Mouse (Mus musculus): Measurements from ENCODE around the gene Epha5. TPM values are rescaled to one million over a fixed set of nuclear protein-coding genes. Genes with fewer than 3 reads are reported as not detected.

Epha5 gene
- polyA plus RNA-seq, 1 experiment from 2014 or later, result not detected

DNA sequence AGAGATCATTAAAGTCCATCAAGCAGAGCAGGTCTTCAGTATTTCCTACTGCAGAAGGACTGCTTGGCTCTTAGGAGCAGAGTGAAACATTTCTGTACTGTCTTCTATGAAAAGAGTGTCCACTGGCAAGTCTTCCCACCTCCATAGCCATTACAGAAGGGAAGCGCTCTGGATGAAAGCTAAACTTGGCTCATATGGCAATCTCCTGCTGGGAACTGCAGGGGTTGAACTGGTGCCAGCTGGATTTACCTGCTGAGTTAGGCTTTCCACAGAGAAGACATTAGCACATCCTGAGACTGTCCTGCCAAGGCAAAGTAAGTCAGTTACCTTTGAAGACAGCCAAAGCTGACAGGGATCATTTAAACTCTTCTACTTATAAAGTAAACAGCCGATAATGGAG lies 8.8 kb downstream of the Epha5 start:
- no peaks in the 10 kb centered on the region for H3K9me3 ChIP-seq (replicated peaks; ENCODE audit: control insufficient read depth, low read length)
- H3K4me1 ChIP-seq (ENCODE audit: control insufficient read depth, low read depth, low read length), result no peaks in the 10 kb centered on the region
- ATAC-seq (ENCODE audit: low read depth), result no peak
- no peak overlapping the region for H3K27ac ChIP-seq (ENCODE audit: low read length)
- H3K4me3 ChIP-seq (ENCODE audit: low read depth, low read length), result no peak overlapping the region
- no peaks in the 10 kb centered on the region for H3K27me3 ChIP-seq (ENCODE audit: control insufficient read depth, insufficient read depth, low read depth, low read length)
- WGBS (ENCODE audit: insufficient replicate concordance), result 49% methylated on average over 2 of the region's 2 CpGs
- H3K9ac ChIP-seq (ENCODE audit: low read depth, low read length), result no peak overlapping the region
- H3K36me3 ChIP-seq (ENCODE audit: control insufficient read depth, insufficient read depth), result no peaks in the 10 kb centered on the region
- H3K4me2 ChIP-seq (ENCODE audit: low read depth, low read length), result no peak overlapping the region

DNA sequence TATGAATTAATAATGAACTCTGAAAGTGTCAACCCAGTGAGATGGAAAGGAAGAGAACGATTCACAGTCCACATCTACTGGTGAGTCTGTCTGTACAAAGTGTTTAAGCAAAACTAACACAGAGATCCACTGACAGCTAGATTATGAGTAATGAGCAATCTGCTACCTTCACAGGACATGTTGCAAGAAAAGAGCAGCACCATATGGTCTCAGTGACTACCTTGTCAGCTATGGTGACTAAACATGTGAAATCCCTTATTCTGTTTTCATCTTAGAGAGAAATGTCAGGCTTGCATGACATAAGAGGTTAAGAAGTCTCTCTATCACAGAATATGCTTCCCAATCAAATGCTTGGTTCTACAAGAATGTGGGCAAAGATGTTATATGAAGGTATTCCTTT lies 20.1 kb downstream of the Epha5 start:
- H3K4me3 ChIP-seq (ENCODE audit: low read depth, low read length), result no peak overlapping the region
- H3K27ac ChIP-seq (ENCODE audit: low read length), result no peak overlapping the region
- no peaks in the 10 kb centered on the region for H3K4me1 ChIP-seq (ENCODE audit: control insufficient read depth, low read depth, low read length)
- ATAC-seq (ENCODE audit: low read depth), result no peak
- H3K4me2 ChIP-seq (ENCODE audit: low read depth, low read length), result no peak overlapping the region
- no peaks in the 10 kb centered on the region for H3K36me3 ChIP-seq (ENCODE audit: control insufficient read depth, insufficient read depth)
- 60% methylated on average over 1 of the region's 1 CpGs for WGBS (ENCODE audit: insufficient replicate concordance)
- no peaks in the 10 kb centered on the region for H3K27me3 ChIP-seq (ENCODE audit: control insufficient read depth, insufficient read depth, low read depth, low read length)
- H3K9ac ChIP-seq (ENCODE audit: low read depth, low read length), result no peak overlapping the region
- H3K9me3 ChIP-seq (replicated peaks; ENCODE audit: control insufficient read depth, low read length), result no peaks in the 10 kb centered on the region

DNA sequence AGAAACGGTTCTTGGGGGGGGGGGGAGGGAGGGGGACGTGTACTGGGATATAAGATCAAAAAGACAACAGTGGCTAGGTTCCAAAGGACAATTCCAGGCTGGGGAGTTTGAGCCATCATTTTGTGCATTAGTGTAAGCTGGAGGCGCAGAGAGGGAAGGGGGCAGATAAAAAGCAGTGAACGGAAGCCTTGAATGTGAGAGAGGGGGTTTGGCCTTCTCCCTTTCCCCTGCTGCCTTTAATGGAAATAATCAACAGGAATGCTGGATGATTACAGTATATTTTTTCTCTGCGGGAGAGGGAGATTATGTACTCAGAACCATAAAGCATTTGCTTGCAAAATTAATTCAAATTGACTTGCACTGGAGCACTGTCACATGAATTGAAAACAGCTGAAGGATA lies 51.8 kb downstream of the Epha5 start:
- H3K9ac ChIP-seq (ENCODE audit: low read depth, low read length), result no peak overlapping the region
- H3K27me3 ChIP-seq (ENCODE audit: control insufficient read depth, insufficient read depth, low read depth, low read length), result no peaks in the 10 kb centered on the region
- H3K9me3 ChIP-seq (replicated peaks; ENCODE audit: control insufficient read depth, low read length), result no peaks in the 10 kb centered on the region
- no peak overlapping the region for H3K4me2 ChIP-seq (ENCODE audit: low read depth, low read length)
- H3K36me3 ChIP-seq (ENCODE audit: control insufficient read depth, insufficient read depth), result no peaks in the 10 kb centered on the region
- no peak overlapping the region for H3K27ac ChIP-seq (ENCODE audit: low read length)
- no peak overlapping the region for H3K4me3 ChIP-seq (ENCODE audit: low read depth, low read length)
- no peaks in the 10 kb centered on the region for H3K4me1 ChIP-seq (ENCODE audit: control insufficient read depth, low read depth, low read length)
- no peak for ATAC-seq (ENCODE audit: low read depth)
- WGBS (ENCODE audit: insufficient replicate concordance), result 50% methylated on average over 5 of the region's 5 CpGs

DNA sequence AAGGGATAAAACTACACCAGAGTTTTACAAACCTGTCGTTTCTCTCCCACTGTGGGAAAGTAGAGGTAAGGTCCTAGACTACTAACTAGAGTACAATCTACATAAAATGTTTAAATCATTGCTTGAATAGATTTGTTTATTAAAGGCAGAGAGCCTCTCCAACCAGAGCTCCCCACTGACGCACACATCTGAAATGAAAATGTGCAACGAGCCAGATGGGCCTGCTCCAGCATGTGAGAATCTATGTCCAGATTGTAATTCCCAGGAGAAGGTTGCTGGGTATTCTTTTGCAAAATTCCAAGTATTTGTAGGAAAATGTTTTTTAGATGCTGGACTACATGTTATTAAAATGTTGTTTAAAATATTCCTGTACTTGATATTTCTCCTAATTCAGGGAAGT lies 57.8 kb downstream of the Epha5 start:
- no peak overlapping the region for H3K27ac ChIP-seq (ENCODE audit: low read length)
- H3K4me3 ChIP-seq (ENCODE audit: low read depth, low read length), result no peak overlapping the region
- no peak overlapping the region for H3K4me2 ChIP-seq (ENCODE audit: low read depth, low read length)
- no peaks in the 10 kb centered on the region for H3K4me1 ChIP-seq (ENCODE audit: control insufficient read depth, low read depth, low read length)
- 73% methylated on average over 3 of the region's 3 CpGs for WGBS (ENCODE audit: insufficient replicate concordance)
- H3K27me3 ChIP-seq (ENCODE audit: control insufficient read depth, insufficient read depth, low read depth, low read length), result no peaks in the 10 kb centered on the region
- H3K9me3 ChIP-seq (replicated peaks; ENCODE audit: control insufficient read depth, low read length), result no peaks in the 10 kb centered on the region
- no peaks in the 10 kb centered on the region for H3K36me3 ChIP-seq (ENCODE audit: control insufficient read depth, insufficient read depth)
- H3K9ac ChIP-seq (ENCODE audit: low read depth, low read length), result no peak overlapping the region
- ATAC-seq (ENCODE audit: low read depth), result no peak

DNA sequence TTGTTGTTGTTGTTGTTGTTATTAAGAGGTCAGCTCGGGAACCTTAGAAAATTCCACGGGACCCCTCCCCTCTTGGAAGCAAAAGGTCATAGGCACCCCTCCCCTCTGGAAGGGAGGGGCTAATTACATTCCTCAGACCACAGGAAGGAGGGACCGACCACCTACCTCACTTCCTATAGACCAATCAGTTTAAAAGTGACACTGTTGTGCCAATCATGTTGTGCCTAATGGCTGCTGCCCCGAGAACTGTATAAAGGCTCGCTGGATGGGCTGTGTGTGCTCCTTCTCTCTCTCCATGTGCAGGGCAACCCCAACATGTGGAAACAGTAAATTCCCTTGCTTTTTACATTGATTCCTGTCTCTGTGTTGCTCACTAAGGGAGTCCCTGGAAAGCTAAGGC lies 64.1 kb downstream of the Epha5 start:
- Histone ChIP-seq H3K36me3 (ENCODE audit: control insufficient read depth, insufficient read depth) (no peaks in the 10 kb centered on the region), H3K9ac (ENCODE audit: low read depth, low read length) (no peak overlapping the region), H3K4me1 (ENCODE audit: control insufficient read depth, low read depth, low read length) (no peaks in the 10 kb centered on the region), H3K9me3 (replicated peaks; ENCODE audit: control insufficient read depth, low read length) (no peaks in the 10 kb centered on the region), H3K27ac (ENCODE audit: low read length) (no peak overlapping the region), H3K27me3 (ENCODE audit: control insufficient read depth, insufficient read depth, low read depth, low read length) (no peaks in the 10 kb centered on the region), H3K4me2 (ENCODE audit: low read depth, low read length) (no peak overlapping the region), H3K4me3 (ENCODE audit: low read depth, low read length) (no peak overlapping the region)
- ATAC-seq (ENCODE audit: low read depth), result no peak
- 60% methylated on average over 5 of the region's 5 CpGs for WGBS (ENCODE audit: insufficient replicate concordance)

DNA sequence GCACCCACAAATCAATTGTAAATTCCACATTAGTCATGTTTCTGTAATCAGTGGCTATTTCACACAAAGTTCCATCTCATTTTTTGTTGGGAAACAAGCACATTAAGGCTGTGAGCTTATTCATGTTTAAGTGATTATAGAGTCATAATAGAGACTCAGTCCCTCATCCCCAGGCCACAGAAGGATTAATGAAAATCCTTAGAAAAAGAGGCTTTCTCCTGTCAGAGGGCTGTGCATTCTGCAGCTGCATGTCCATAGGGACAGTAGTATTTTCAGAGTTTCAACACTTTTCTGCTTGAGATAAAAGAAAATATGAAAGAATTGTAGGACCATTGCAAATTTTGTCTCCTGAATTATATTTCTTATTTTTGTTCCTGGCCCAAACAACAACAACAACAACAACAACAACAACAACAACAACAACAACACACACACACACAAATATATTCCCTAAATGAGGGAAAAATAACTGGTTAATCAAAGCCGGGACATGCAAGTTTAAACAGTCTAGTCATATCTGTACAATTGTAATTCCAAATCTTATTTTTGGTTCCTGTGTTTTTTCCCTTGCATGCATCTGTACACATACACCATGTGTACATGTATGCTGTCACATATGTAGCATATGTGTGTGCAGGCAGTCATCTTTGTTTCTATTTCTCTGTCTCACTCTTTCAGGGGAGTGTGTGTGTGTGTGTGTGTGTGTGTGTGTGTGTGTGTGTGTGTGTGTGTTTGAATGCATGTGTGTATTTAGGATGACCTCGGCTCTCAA lies 70.3 kb downstream of the Epha5 start:
- H3K4me2 ChIP-seq (ENCODE audit: low read depth, low read length), result no peak overlapping the region
- no peaks in the 10 kb centered on the region for H3K27me3 ChIP-seq (ENCODE audit: control insufficient read depth, insufficient read depth, low read depth, low read length)
- H3K4me3 ChIP-seq (ENCODE audit: low read depth, low read length), result no peak overlapping the region
- no peak overlapping the region for H3K9ac ChIP-seq (ENCODE audit: low read depth, low read length)
- no peak overlapping the region for H3K27ac ChIP-seq (ENCODE audit: low read length)
- H3K36me3 ChIP-seq (ENCODE audit: control insufficient read depth, insufficient read depth), result no peaks in the 10 kb centered on the region
- H3K9me3 ChIP-seq (replicated peaks; ENCODE audit: control insufficient read depth, low read length), result no peaks in the 10 kb centered on the region
- 50% methylated on average over 2 of the region's 2 CpGs for WGBS (ENCODE audit: insufficient replicate concordance)
- H3K4me1 ChIP-seq (ENCODE audit: control insufficient read depth, low read depth, low read length), result no peaks in the 10 kb centered on the region
- ATAC-seq (ENCODE audit: low read depth), result no peak

DNA sequence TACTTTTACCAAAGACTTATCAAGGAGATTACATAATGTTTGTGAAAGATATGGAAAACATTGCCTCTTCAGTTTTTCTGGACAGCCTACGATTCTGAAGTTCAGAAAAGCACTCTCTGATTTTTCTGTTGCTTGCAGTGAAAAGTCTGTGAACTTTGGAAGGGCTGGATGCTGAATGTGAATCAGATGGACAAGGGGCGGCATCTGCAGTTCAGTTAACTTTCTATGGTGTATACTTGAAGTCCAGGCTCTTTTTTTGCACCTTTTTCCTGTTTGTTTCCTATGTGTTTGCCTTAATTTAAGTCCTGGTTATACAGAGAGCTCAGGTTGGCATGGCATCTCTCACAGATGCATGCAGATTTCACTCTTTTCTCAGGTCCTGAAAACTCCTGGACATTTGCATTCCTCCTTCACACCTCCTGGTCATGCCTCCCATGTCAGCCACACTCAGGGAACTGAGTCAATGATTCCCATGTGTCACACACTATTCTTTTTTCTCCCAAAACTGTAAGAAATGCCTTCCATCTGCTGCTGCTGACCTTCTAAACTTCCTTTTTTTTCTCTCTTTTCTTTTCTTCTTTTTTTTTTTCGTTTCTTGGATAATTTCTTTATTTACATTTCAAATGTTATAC lies 81.2 kb downstream of the Epha5 start:
- H3K4me2 ChIP-seq (ENCODE audit: low read depth, low read length), result no peak overlapping the region
- 43% methylated on average over 3 of the region's 3 CpGs for WGBS (ENCODE audit: insufficient replicate concordance)
- H3K27me3 ChIP-seq (ENCODE audit: control insufficient read depth, insufficient read depth, low read depth, low read length), result no peaks in the 10 kb centered on the region
- no peak for ATAC-seq (ENCODE audit: low read depth)
- H3K27ac ChIP-seq (ENCODE audit: low read length), result no peak overlapping the region
- H3K4me1 ChIP-seq (ENCODE audit: control insufficient read depth, low read depth, low read length), result no peaks in the 10 kb centered on the region
- no peaks in the 10 kb centered on the region for H3K36me3 ChIP-seq (ENCODE audit: control insufficient read depth, insufficient read depth)
- no peaks in the 10 kb centered on the region for H3K9me3 ChIP-seq (replicated peaks; ENCODE audit: control insufficient read depth, low read length)
- H3K9ac ChIP-seq (ENCODE audit: low read depth, low read length), result no peak overlapping the region
- H3K4me3 ChIP-seq (ENCODE audit: low read depth, low read length), result no peak overlapping the region

DNA sequence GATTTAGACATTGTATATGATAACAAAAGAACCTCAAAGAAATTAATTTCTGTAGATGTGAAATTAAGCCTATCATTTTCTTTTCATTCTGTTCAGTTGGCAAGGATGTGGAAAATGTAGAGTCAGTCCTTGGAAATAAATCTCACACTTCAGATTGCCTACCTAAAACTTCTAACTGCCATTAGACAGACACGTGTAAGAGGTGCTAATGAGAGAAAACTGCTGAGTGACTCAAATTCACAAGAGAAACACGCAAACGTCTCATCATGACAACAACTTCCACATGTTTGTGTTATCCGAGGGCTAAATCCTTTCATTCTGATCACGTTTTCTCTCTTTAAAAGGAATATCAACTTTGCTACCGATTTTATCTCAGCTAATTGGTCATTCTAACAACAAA lies 82.7 kb downstream of the Epha5 start:
- no peaks in the 10 kb centered on the region for H3K9me3 ChIP-seq (replicated peaks; ENCODE audit: control insufficient read depth, low read length)
- no peak overlapping the region for H3K27ac ChIP-seq (ENCODE audit: low read length)
- no peaks in the 10 kb centered on the region for H3K36me3 ChIP-seq (ENCODE audit: control insufficient read depth, insufficient read depth)
- H3K4me2 ChIP-seq (ENCODE audit: low read depth, low read length), result no peak overlapping the region
- 59% methylated on average over 6 of the region's 6 CpGs for WGBS (ENCODE audit: insufficient replicate concordance)
- no peak overlapping the region for H3K9ac ChIP-seq (ENCODE audit: low read depth, low read length)
- no peak for ATAC-seq (ENCODE audit: low read depth)
- H3K27me3 ChIP-seq (ENCODE audit: control insufficient read depth, insufficient read depth, low read depth, low read length), result no peaks in the 10 kb centered on the region
- no peak overlapping the region for H3K4me3 ChIP-seq (ENCODE audit: low read depth, low read length)
- no peaks in the 10 kb centered on the region for H3K4me1 ChIP-seq (ENCODE audit: control insufficient read depth, low read depth, low read length)

DNA sequence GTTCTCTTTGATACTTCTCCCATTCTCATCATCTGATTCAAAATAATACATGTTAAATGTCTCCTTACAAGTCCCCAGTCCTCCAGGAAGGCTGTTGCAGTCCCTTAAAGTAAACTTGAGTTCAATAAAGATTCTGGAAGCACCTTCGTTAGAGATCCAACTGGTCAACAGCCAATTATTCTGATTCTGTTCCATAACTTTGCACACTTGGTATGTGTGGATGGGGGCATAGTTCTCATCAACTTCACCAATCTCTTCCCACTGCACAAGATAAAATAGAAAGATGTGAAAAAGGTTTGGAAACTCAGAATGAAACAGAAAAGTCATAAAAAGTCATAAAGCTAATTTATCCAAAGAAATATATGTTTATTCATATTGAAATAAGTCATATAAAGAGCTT lies 85.6 kb downstream of the Epha5 start:
- H3K9me3 ChIP-seq (replicated peaks; ENCODE audit: control insufficient read depth, low read length), result no peaks in the 10 kb centered on the region
- H3K4me3 ChIP-seq (ENCODE audit: low read depth, low read length), result no peak overlapping the region
- H3K4me2 ChIP-seq (ENCODE audit: low read depth, low read length), result no peak overlapping the region
- no peaks in the 10 kb centered on the region for H3K36me3 ChIP-seq (ENCODE audit: control insufficient read depth, insufficient read depth)
- H3K27ac ChIP-seq (ENCODE audit: low read length), result no peak overlapping the region
- H3K27me3 ChIP-seq (ENCODE audit: control insufficient read depth, insufficient read depth, low read depth, low read length), result no peaks in the 10 kb centered on the region
- 69% methylated on average over 1 of the region's 1 CpGs for WGBS (ENCODE audit: insufficient replicate concordance)
- H3K9ac ChIP-seq (ENCODE audit: low read depth, low read length), result no peak overlapping the region
- ATAC-seq (ENCODE audit: low read depth), result no peak
- no peaks in the 10 kb centered on the region for H3K4me1 ChIP-seq (ENCODE audit: control insufficient read depth, low read depth, low read length)

Measured in liver, embryonic 16.5 days (tissue).